Mouse (Mus musculus) intestine, postnatal 0 days (tissue): ENCODE data around the gene Tlr6. TPM values are rescaled to one million over a fixed set of nuclear protein-coding genes. Genes with fewer than 3 reads are reported as not detected.
A peak's percentile ranks its signal among the peaks of the same experiment; 100 is the strongest.

ENCODE experiments used
- ATAC-seq: fragments of 200-750 bp; cut with Nextera tagmentation; 2 replicates; pipeline ENCODE4 v1.8.0; 2017; ENCODE audit warnings: mild to moderate bottlenecking, moderate TSS enrichment, moderate library complexity
- H3K27ac ChIP-seq: fragments of 300-500 bp; sonication (generic); 2 replicates; pipeline ENCODE4 v1.5.1; 2014; ENCODE audit warnings: mild to moderate bottlenecking, low read depth, low read length, moderate library complexity
- H3K27me3 ChIP-seq: fragments of 300-500 bp; sonication (generic); replicated peaks from 2 replicates; pipeline ENCODE4 v1.6.1; 2014; ENCODE audit warnings: low read length, mixed read lengths; ENCODE audit not compliant: control insufficient read depth, insufficient read depth
- H3K36me3 ChIP-seq: fragments of 300-500 bp; sonication (generic); 2 replicates; pipeline ENCODE4 v1.6.1; 2014; ENCODE audit warnings: mild to moderate bottlenecking, moderate library complexity; ENCODE audit not compliant: control insufficient read depth, insufficient read depth
- H3K4me1 ChIP-seq: fragments of 300-500 bp; sonication (generic); replicated peaks from 2 replicates; pipeline ENCODE4 v1.6.1; 2014; ENCODE audit warnings: antibody characterized with exemption, low read length, mixed read lengths; ENCODE audit not compliant: control insufficient read depth, insufficient read depth
- H3K4me2 ChIP-seq: fragments of 300-500 bp; sonication (generic); replicated peaks from 2 replicates; pipeline ENCODE4 v1.6.1; 2014; ENCODE audit warnings: low read depth, mild to moderate bottlenecking, moderate library complexity
- H3K4me3 ChIP-seq: fragments of 300-500 bp; sonication (generic); 2 replicates; pipeline ENCODE4 v1.5.1; 2014; ENCODE audit warnings: low read depth, low read length
- H3K9ac ChIP-seq: fragments of 300-500 bp; sonication (generic); 2 replicates; pipeline ENCODE4 v1.6.1; 2014; ENCODE audit warnings: mild to moderate bottlenecking, low read depth, low read length
- H3K9me3 ChIP-seq: fragments of 300-500 bp; sonication (generic); 2 replicates; pipeline ENCODE4 v1.6.1; 2016; ENCODE audit warnings: mixed run types; ENCODE audit not compliant: control insufficient read depth
- CTCF ChIP-seq: sonication (generic); IDR thresholded peaks from 2 replicates; pipeline ENCODE4 v1.5.1; 2016; ENCODE audit warnings: low read depth, mild to moderate bottlenecking, control low read depth, antibody characterized with exemption, moderate library complexity
- WGBS: fragments of 180-500 bp; shearing (Covaris S2); extraction: QIAGEN DNeasy Blood & Tissue Kit; methylation state at CpG from one replicate; pipeline ENCODE4 v1.1.7; 2014; 5-methylcytosine and 5-hydroxymethylcytosine counted together
- polyA plus RNA-seq: library from polyadenylated mRNA; unstranded; fragments of >200 nt; fragmentation: Nextera tagmentation; extraction: Ambion mirVana; gene quantifications from 2 replicates; pipeline ENCODE4 v1.2.1, GENCODE M21; 2015

The Tlr6 gene
- polyA plus RNA-seq, 1 experiment from 2014 or later, result 0.43 TPM

DNA sequence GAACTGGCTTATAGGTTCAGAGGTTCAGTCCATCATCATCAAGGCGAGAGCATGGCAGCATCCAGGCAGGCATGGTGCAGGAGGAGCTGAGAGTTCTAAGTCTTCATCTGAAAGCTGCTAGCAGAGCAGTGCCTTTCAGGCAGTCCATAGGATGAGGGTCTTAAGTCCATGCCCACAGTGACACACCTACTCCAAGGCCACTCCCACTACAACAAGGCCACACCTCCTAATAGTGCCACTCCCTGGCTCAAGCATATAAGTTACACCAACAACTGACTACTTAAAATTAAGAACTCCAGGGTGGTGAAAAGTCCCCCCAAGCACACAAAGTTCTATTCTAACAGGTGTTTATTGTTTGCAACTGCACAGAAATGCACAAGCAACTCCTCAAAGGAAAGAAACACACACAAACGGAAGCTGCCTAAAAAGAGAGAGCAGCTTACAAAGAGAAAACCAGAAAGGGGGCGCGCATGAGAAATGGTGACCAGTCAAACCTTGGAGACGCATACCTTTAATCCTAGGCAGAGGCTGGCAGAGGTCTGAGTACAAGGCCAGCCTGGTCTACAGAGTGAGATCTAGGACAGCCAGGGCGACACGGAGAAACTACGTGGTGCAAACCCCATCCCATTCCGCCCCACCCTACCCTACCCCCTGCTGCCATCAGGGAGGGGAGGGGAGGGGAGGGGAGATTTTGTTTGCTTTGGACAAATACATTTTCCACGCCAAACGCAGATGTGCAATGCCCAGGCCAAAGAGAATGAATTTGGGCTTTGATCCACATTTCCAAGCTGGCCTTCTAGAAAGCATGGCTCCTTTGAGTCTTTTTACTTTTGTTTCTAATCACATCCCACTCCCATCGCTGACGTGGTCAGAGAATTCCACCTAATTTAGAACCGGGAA is 9.3 kb upstream of the Tlr6 start:
- TF ChIP-seq CTCF, result peak; percentile 28; the same call in 1 of the 2 replicates
- Histone ChIP-seq H3K36me3 (no peaks in the 10 kb centered on the region), H3K9me3 (no peaks in the 10 kb centered on the region), H3K27ac (peak overlapping the region; percentile 81; the same call in 1 of the 2 replicates), H3K27me3 (no peaks in the 10 kb centered on the region), H3K4me3 (peak overlapping the region; percentile 78), H3K4me2 (peak overlapping the region; percentile 82), H3K9ac (peak overlapping the region; percentile 84), H3K4me1 (no peaks in the 10 kb centered on the region)
- peak; percentile 46; the same call in 1 of the 2 replicates for ATAC-seq
- 6% methylated on average over 14 of the region's 14 CpGs for WGBS

DNA sequence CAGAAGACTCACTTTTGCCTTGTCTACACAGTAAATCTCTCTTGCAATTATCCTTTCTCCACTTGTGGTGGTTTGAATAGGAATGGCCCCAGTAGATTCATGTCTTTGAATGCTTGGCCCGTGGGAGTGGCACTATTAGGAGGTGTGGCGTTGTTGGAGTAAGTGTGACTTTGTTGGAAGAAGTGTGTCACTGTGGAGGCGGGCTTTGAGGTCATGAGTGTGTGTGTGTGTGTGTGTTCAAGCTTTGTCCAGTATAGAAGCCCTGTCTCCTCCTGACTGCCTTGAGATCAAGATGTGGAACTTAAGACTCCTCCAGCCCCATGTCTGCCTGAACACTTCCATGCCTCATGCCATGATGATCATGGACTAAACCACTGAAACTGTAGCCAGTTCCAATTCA is 3.8 kb upstream of the Tlr6 start:
- WGBS, result 83% methylated on average over 3 of the region's 3 CpGs
- Histone ChIP-seq H3K4me2 (no peak overlapping the region), H3K36me3 (no peaks in the 10 kb centered on the region), H3K9me3 (no peaks in the 10 kb centered on the region), H3K27me3 (no peaks in the 10 kb centered on the region), H3K9ac (no peak overlapping the region), H3K4me3 (no peak overlapping the region), H3K4me1 (no peaks in the 10 kb centered on the region), H3K27ac (no peak overlapping the region)
- ATAC-seq, result no peak
- no peak for TF ChIP-seq CTCF

DNA sequence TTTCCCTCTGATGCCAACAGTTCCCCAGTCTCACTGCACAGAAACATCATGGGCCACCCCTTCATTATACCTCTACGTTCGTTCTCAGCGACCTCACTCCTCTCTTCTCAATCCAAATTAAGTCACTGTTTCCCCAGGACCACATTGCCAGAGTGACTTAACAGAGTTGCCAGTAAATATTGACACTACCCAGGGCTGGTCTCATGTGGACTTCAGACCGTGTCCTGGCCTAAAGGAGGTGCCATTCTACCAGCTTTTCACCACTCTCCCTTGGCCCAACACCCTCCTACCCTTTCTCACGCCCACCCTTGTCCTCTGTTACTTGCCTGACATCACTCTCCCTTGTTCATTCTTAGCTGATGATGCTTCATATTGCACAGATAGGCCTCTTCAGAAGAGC is 3.4 kb upstream of the Tlr6 start:
- Histone ChIP-seq H3K27me3 (no peaks in the 10 kb centered on the region), H3K9ac (no peak overlapping the region), H3K4me1 (no peaks in the 10 kb centered on the region), H3K27ac (no peak overlapping the region), H3K9me3 (no peaks in the 10 kb centered on the region), H3K4me3 (no peak overlapping the region), H3K4me2 (no peak overlapping the region), H3K36me3 (no peaks in the 10 kb centered on the region)
- no peak for TF ChIP-seq CTCF
- 0 out of 2 replicates have a peak, but pooled peaks have one; percentile 22 for ATAC-seq
- WGBS, result 73% methylated on average over 5 of the region's 5 CpGs

DNA sequence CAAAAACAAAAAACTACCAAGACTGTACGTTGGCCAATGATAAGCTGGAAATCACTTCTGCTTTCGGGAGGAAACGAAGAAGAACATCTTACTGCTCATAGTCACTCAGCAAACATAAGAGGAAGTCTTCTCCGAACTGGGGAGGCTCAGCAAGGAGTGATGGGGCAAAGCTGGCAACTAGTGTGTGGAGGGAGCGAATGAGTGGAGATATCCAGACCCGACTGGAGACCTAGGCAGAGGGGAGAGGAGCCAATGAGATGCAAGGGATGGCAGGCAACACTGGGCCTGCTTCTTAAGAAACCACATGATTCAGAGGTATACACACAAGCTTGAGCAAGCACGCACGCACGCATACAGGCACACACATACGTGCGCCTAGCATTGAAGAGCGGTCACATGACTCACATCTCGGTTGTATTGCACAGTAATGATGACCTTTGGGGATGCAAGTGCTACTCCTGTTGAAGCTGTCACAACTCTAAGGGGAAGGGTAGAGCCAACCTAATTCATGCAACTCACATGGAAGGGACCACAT is 1.0 kb upstream of the Tlr6 start:
- Histone ChIP-seq H3K9me3 (no peaks in the 10 kb centered on the region), H3K27ac (no peak overlapping the region), H3K4me1 (no peaks in the 10 kb centered on the region), H3K4me2 (no peak overlapping the region), H3K9ac (no peak overlapping the region), H3K36me3 (no peaks in the 10 kb centered on the region), H3K27me3 (no peaks in the 10 kb centered on the region), H3K4me3 (no peak overlapping the region)
- no peak for TF ChIP-seq CTCF
- 87% methylated on average over 13 of the region's 13 CpGs for WGBS
- ATAC-seq, result no peak

DNA sequence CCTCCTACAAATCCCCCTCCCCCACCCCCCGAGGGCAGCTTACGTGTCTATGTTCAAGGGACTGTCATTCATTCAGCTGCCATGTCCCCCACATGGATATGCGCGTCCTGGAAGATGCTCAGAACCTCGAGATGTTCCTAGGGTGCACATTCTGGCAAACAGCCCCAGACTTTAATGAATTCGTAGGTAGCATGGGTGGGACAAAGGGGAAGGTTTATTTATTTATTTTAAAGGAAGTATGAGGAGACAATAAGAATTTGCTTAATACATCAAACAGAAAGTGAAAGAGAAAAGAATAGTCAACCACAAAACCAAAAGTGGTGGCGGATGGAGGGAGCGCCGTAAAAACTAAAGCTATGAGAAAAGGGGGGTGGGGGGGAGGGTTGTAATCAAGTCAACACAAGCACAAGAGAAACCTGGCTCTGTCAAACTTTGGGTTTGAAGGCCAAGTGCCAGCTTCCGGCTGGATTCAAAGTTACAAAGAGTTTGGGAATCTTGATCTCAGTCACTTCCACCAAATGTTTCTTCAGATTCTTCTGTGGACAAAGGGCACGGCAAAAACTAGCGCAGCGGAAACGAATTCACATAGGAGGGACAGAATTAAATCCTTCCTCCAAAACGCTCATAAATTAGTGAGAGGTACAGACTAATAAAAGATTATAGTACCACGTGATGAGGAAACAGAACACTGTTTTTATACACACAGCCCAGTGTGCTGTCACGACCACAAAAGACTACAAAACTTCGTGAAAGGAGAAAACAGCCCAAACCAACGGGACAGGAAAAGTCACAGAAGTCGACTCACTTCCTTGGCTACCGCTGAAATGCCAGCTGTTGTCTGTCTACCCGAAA is 680 bp downstream of the Tlr6 start:
- Histone ChIP-seq H3K27ac (no peak overlapping the region), H3K27me3 (no peaks in the 10 kb centered on the region), H3K9me3 (no peaks in the 10 kb centered on the region), H3K36me3 (no peaks in the 10 kb centered on the region), H3K9ac (no peak overlapping the region), H3K4me1 (no peaks in the 10 kb centered on the region), H3K4me3 (no peak overlapping the region), H3K4me2 (no peak overlapping the region)
- no peak for TF ChIP-seq CTCF
- ATAC-seq, result no peak
- 73% methylated on average over 22 of the region's 22 CpGs for WGBS

DNA sequence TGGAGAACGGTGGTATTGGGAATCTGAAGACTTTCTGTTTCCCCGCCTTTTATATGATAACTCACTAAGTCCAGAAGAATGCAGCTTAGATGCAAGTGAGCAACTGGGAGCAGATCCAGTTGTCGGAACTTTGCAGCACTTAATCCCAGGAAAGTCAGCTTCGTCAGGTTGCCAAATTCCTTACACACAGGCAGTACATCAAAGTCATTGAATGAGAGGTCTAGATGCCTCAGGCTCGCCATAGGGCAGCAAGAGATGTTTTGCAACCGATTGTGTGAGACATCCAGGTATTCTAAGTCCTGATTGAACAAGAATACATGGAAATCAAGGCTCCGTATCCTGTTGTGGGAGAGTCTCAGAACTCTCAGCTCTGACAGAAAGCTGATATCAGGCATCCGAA is 5.0 kb downstream of the Tlr6 start:
- no peak overlapping the region for H3K27ac ChIP-seq
- H3K4me1 ChIP-seq, result no peaks in the 10 kb centered on the region
- no peak overlapping the region for H3K4me3 ChIP-seq
- ATAC-seq, result no peak
- H3K27me3 ChIP-seq, result no peaks in the 10 kb centered on the region
- 76% methylated on average over 8 of the region's 8 CpGs for WGBS
- TF ChIP-seq CTCF, result no peak
- no peaks in the 10 kb centered on the region for H3K36me3 ChIP-seq
- H3K9ac ChIP-seq, result no peak overlapping the region
- H3K9me3 ChIP-seq, result no peaks in the 10 kb centered on the region
- no peak overlapping the region for H3K4me2 ChIP-seq
